Mouse (Mus musculus) right cerebral cortex, adult 2 months (tissue): ENCODE measurements around the gene Samd4.
A peak's percentile ranks its signal among the peaks of the same experiment; 100 is the strongest.
"Not testable (repeated sequence)": the region's sequence is repeated elsewhere in the genome, so short reads cannot be mapped to it uniquely, and the experiment has no call there.

Experiments
- DNase-seq, 2 experiments: peaks; one replicate each; pipeline ENCODE4 v3.0.0; 2021 to 2022; ENCODE audit warnings: low spot score in 2 of 2

Gene Samd4

GRCm38 (mm10) chr14:47105174-47105557, 222.5 kb downstream of the Samd4 start:
- DNase-seq, result no peak

GRCm38 (mm10) chr14:47105755-47106154, 223.1 kb downstream of the Samd4 start:
- DNase-seq, result no peak

- DNase-seq, result no peak
Measured at GRCm38 (mm10) chr14:47107461-47107860, 224.8 kb downstream of the Samd4 start.

- not testable (repeated sequence) for DNase-seq
Measured at GRCm38 (mm10) chr14:47110391-47110790, 227.7 kb downstream of the Samd4 start.

- no peak for DNase-seq
Measured at GRCm38 (mm10) chr14:47111341-47111740, 228.7 kb downstream of the Samd4 start.

GRCm38 (mm10) chr14:47115154-47115553, 232.5 kb downstream of the Samd4 start:
- no peak for DNase-seq

GRCm38 (mm10) chr14:47116062-47116762, 233.6 kb downstream of the Samd4 start:
- DNase-seq, result no peak

GRCm38 (mm10) chr14:47117522-47117921, 234.9 kb downstream of the Samd4 start:
- no peak for DNase-seq

- no peak for DNase-seq
Measured at GRCm38 (mm10) chr14:47127987-47128386, 245.3 kb downstream of the Samd4 start.

- no peak for DNase-seq
Measured at GRCm38 (mm10) chr14:47133948-47134347, 251.3 kb downstream of the Samd4 start.

GRCm38 (mm10) chr14:47136637-47137036, 254.0 kb downstream of the Samd4 start:
- DNase-seq, result peak in 1 of 2 experiments; percentile 3

- DNase-seq, result no peak
Measured at GRCm38 (mm10) chr14:47138853-47139252, 256.2 kb downstream of the Samd4 start.

- DNase-seq, result no peak
Measured at GRCm38 (mm10) chr14:47144326-47144725, 261.7 kb downstream of the Samd4 start.

- no peak for DNase-seq
Measured at GRCm38 (mm10) chr14:47151306-47151705, 268.7 kb downstream of the Samd4 start.

- no peak for DNase-seq
Measured at GRCm38 (mm10) chr14:47154303-47154702, 271.6 kb downstream of the Samd4 start.
